Mouse (Mus musculus) liver, embryonic 11.5 days (tissue): ENCODE data around the gene 1700012B09Rik. TPM values are rescaled to one million over a fixed set of nuclear protein-coding genes. Genes with fewer than 3 reads are reported as not detected.

ENCODE experiments used
- ATAC-seq: fragments of 200-750 bp; cut with Nextera tagmentation; replicated peaks from 2 replicates; pipeline ENCODE4 v1.8.0; 2017; ENCODE audit warnings: moderate number of reproducible peaks, mild to moderate bottlenecking, moderate TSS enrichment, moderate library complexity; ENCODE audit not compliant: low FRiP score
- DNase-seq: peaks from one replicate; pipeline ENCODE4 v3.0.0-alpha.2; 2017; ENCODE audit warnings: low spot score
- H3K27ac ChIP-seq: fragments of 300-500 bp; sonication (generic); 2 replicates; pipeline ENCODE4 v1.5.1; 2014; ENCODE audit warnings: mild to moderate bottlenecking, low read depth, low read length, control low read depth
- H3K27me3 ChIP-seq: fragments of 300-500 bp; sonication (generic); replicated peaks from 2 replicates; pipeline ENCODE4 v1.6.1; 2014; ENCODE audit warnings: low read length, mixed read lengths; ENCODE audit not compliant: control insufficient read depth, insufficient read depth
- H3K36me3 ChIP-seq: fragments of 300-500 bp; sonication (generic); 2 replicates; pipeline ENCODE4 v1.6.1; 2014; ENCODE audit warnings: mild to moderate bottlenecking, low read length, moderate library complexity, mixed read lengths; ENCODE audit not compliant: control insufficient read depth, insufficient read depth
- H3K4me1 ChIP-seq: fragments of 300-500 bp; sonication (generic); replicated peaks from 2 replicates; pipeline ENCODE4 v1.6.1; 2014; ENCODE audit warnings: low read length, mixed read lengths; ENCODE audit not compliant: control insufficient read depth, insufficient read depth
- H3K4me2 ChIP-seq: fragments of 300-500 bp; sonication (generic); 2 replicates; pipeline ENCODE4 v1.6.1; 2014; ENCODE audit warnings: mild to moderate bottlenecking, control low read depth, moderate library complexity
- H3K4me3 ChIP-seq: fragments of 300-500 bp; sonication (generic); 2 replicates; pipeline ENCODE4 v1.5.1; 2014; ENCODE audit warnings: low read depth, low read length, control low read depth
- H3K9ac ChIP-seq: fragments of 300-500 bp; sonication (generic); 2 replicates; pipeline ENCODE4 v1.6.1; 2014; ENCODE audit warnings: low read depth, low read length, control low read depth
- H3K9me3 ChIP-seq: fragments of 300-500 bp; sonication (generic); 2 replicates; pipeline ENCODE4 v1.6.1; 2016; ENCODE audit warnings: low read length, inconsistent platforms, mixed read lengths; ENCODE audit not compliant: control insufficient read depth
- WGBS: fragments of 180-500 bp; shearing (Covaris S2); extraction: QIAGEN DNeasy Blood & Tissue Kit; methylation state at CpG from one replicate; pipeline ENCODE4 v1.1.7; 2014; 5-methylcytosine and 5-hydroxymethylcytosine counted together
- polyA plus RNA-seq: library from polyadenylated mRNA; unstranded; fragments of >200 nt; fragmentation: Nextera tagmentation; extraction: Ambion mirVana; gene quantifications from 2 replicates; pipeline ENCODE4 v1.2.1, GENCODE M21; 2014

1700012B09Rik gene
- polyA plus RNA-seq = not detected in 2 replicates

DNA sequence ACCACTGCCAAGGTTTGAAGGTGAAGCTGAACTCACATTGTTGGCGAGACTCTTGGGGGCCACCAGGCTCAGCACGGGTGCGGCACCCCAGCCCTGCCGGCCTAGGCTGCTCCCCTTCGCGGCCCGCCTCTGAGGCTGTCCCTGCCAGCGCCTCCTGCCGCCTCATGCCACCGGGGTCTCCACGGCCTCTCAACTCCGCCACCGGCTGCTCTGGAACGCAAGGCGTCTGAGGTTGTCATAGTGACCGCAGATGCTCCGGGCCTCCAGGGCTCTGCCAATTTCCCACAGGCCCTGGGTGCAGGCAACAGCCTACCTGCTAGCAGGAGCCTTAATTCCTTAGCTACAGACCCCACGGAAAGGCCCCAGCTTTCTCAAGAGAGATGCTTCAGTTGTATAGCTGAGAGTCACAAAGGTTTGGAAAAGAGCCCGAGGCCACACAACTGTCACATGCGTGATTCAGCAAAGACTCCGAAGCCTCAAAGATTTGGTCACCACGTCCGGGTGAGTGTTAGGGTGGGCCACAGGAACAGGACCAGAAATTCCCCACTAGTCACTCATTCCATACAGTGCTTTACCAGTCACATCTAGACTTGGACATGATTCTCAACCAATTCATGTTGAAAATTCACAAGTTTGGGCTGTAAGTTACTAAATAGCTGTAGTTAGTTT lies at the start of gene 1700012B09Rik:
1700012B09Rik (minus strand) TSS at position 228 of the 669 bp plus-strand sequence.
- Histone ChIP-seq H3K4me2 (no peak within 1 kb of the TSS), H3K4me3 (no peak within 1 kb of the TSS)

GRCm38 (mm10) chr9:14810111-14810510 lies 39.3 kb upstream of the 1700012B09Rik start:
- H3K9me3 ChIP-seq = no peaks in the 10 kb centered on the region
- no peak for ATAC-seq
- H3K9ac ChIP-seq = no peak overlapping the region
- H3K4me3 ChIP-seq = no peak overlapping the region
- H3K27me3 ChIP-seq = no peaks in the 10 kb centered on the region
- 89% methylated on average over 5 of the region's 5 CpGs for WGBS
- DNase-seq = no peak
- H3K27ac ChIP-seq = no peak overlapping the region
- H3K36me3 ChIP-seq = peaks cover 44% of the 10 kb centered on the region
- no peak overlapping the region for H3K4me2 ChIP-seq
- H3K4me1 ChIP-seq = no peaks in the 10 kb centered on the region

More for the DNA sequence above, at the start of gene 1700012B09Rik:
- WGBS = 26% methylated on average over 23 of the region's 23 CpGs
- no peak within 1 kb of the TSS for H3K9ac ChIP-seq
- DNase-seq (no peak), ATAC-seq (no peak)
- H3K36me3 ChIP-seq = no peaks in the 10 kb centered on the region
- no peak within 1 kb of the TSS for H3K27ac ChIP-seq
- peaks cover 12% of the 10 kb centered on the region for H3K27me3 ChIP-seq
- H3K4me1 ChIP-seq = no peaks in the 10 kb centered on the region
- no peaks in the 10 kb centered on the region for H3K9me3 ChIP-seq

GRCm38 (mm10) chr9:14806786-14807185 lies 36.0 kb upstream of the 1700012B09Rik start:
- Histone ChIP-seq H3K36me3 (peaks cover 50% of the 10 kb centered on the region), H3K27me3 (no peaks in the 10 kb centered on the region), H3K9me3 (no peaks in the 10 kb centered on the region), H3K9ac (no peak overlapping the region), H3K4me2 (no peak overlapping the region), H3K27ac (no peak overlapping the region), H3K4me3 (no peak overlapping the region), H3K4me1 (no peaks in the 10 kb centered on the region)
- no peak for DNase-seq
- ATAC-seq = no peak
- WGBS = 93% methylated on average over 1 of the region's 1 CpGs

- no peak for ATAC-seq
- H3K36me3 ChIP-seq = peaks cover 43% of the 10 kb centered on the region
- H3K4me3 ChIP-seq = no peak overlapping the region
- H3K4me2 ChIP-seq = no peak overlapping the region
- WGBS = 72% methylated on average over 2 of the region's 2 CpGs
- H3K9me3 ChIP-seq = no peaks in the 10 kb centered on the region
- DNase-seq = no peak
- no peaks in the 10 kb centered on the region for H3K27me3 ChIP-seq
- H3K4me1 ChIP-seq = no peaks in the 10 kb centered on the region
- H3K27ac ChIP-seq = no peak overlapping the region
- H3K9ac ChIP-seq = no peak overlapping the region
Measured at GRCm38 (mm10) chr9:14805714-14806113, 34.9 kb upstream of the 1700012B09Rik start.

DNA sequence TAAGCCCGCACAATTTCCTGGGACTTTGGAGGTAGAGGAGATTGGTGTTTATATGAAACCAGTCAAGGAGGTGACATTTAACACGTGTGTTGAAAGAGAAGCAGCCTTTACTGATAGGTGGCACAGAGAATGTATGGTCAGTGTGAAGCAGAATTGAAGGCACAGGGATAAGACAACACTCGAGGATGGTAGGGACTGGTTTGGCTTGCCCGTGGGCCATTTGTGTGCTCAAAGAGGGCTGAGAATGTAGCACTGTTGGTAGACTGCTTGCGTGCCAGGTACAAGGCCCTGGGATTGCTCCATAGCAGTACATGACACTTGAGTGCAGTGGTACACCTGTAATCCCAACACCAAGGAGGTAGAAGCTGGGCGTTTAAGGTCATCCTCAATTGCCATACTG lies 16.5 kb upstream of the 1700012B09Rik start:
- no peak for DNase-seq
- H3K36me3 ChIP-seq = peaks cover 25% of the 10 kb centered on the region; the same call in 1 of the 2 replicates
- H3K4me1 ChIP-seq = 0 out of 2 replicates have a peak, but pooled peaks cover 5% of the 10 kb centered on the region
- no peak overlapping the region for H3K4me2 ChIP-seq
- H3K27me3 ChIP-seq = no peaks in the 10 kb centered on the region
- WGBS = 90% methylated on average over 6 of the region's 6 CpGs
- no peak overlapping the region for H3K4me3 ChIP-seq
- H3K9ac ChIP-seq = no peak overlapping the region; the same call in 1 of the 2 replicates
- H3K9me3 ChIP-seq = no peaks in the 10 kb centered on the region
- no peak overlapping the region for H3K27ac ChIP-seq
- no peak for ATAC-seq

DNA sequence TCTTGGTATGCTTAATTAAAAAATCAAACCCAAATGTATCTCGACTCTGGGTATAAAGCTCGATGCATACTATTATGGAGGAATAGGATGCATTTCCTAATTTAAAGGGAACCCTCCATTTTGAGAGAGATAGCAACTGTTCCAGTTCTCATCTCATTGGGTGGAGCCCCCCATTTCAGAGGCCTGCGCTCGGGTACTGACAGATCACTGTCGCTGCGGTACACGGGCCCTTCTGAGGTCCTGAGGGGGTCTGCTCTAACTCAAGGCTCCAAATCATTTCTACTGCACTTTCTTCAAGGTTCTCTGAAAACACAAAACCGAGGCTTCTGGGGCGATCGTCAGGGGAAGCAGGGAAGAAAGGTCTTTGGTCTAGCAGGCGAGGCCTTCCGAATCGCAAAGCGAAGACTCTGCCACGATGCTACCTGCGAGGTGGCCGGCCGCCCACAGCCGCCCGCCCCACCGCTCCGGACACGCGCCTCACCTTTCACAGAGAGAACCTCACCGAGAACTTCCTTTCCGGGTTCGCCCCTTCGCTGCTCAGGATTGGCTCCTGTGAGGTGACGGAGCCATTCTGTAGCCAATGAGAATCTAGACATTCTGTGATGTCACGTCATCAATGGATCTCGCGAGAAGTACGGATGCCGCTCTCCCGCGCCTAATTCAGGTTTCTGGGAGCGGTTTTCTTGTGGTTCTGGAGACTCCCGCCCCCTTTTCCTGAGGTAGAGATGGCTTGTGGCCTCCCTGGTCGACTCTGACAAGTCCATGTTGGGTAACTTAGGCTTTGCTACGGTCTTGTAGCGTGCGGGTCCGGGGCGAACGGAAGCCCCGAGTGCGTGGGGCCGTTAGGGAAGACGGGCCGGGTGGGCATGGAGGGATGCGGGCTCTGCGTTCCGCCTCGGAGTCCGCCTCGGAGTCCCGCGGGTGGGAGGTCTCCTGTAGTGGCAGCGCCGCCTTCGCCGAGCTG lies 13.5 kb upstream of the 1700012B09Rik start, which contains the start of the genes Mre11a and Ankrd49:
Mre11a (plus strand) TSS at position 616 of the 964 bp plus-strand sequence.
Ankrd49 (minus strand) TSS at position 818 of the 964 bp plus-strand sequence.
- H3K4me2 ChIP-seq = peak within 1 kb of the TSS; percentile 73
- no peaks in the 10 kb centered on the region for H3K27me3 ChIP-seq
- H3K9ac ChIP-seq = peak within 1 kb of the TSS; percentile 92
- no peaks in the 10 kb centered on the region for H3K9me3 ChIP-seq
- peak within 1 kb of the TSS; percentile 84 for H3K27ac ChIP-seq
- H3K36me3 ChIP-seq = peaks cover 32% of the 10 kb centered on the region
- peak within 1 kb of the TSS; percentile 74 for H3K4me3 ChIP-seq
- WGBS = under 1% methylated on average over 62 of the region's 62 CpGs
- ATAC-seq = peak; percentile 97
- 0 out of 2 replicates have a peak, but pooled peaks cover 5% of the 10 kb centered on the region for H3K4me1 ChIP-seq
- peak; percentile 87 for DNase-seq

DNA sequence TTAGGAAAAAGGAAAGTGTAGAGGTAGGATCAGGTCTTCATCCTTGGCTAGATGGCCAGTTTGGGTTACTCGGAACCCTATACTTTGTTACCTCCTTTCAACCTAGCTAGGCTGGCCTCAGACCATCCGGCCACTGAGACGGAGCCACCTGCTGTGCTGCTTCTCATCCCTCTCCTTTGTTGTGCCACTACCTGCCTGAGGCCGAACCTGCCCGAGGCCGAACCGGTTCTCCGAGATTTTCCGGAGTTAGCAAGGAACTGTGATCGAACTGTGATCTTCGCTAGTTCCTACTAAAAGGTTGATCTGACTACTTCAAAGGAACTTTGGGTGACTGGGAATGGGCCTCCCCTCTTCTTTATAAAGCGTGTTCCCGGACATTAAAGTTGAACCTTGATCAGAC lies 7.5 kb upstream of the 1700012B09Rik start:
- H3K27ac ChIP-seq = no peak overlapping the region
- ATAC-seq (no peak), DNase-seq (no peak)
- peaks cover 15% of the 10 kb centered on the region for H3K36me3 ChIP-seq
- no peak overlapping the region for H3K9ac ChIP-seq
- H3K9me3 ChIP-seq = no peaks in the 10 kb centered on the region
- H3K4me1 ChIP-seq = no peaks in the 10 kb centered on the region
- no peak overlapping the region for H3K4me2 ChIP-seq
- no peak overlapping the region for H3K4me3 ChIP-seq
- H3K27me3 ChIP-seq = no peaks in the 10 kb centered on the region
- 55% methylated on average over 13 of the region's 13 CpGs for WGBS

DNA sequence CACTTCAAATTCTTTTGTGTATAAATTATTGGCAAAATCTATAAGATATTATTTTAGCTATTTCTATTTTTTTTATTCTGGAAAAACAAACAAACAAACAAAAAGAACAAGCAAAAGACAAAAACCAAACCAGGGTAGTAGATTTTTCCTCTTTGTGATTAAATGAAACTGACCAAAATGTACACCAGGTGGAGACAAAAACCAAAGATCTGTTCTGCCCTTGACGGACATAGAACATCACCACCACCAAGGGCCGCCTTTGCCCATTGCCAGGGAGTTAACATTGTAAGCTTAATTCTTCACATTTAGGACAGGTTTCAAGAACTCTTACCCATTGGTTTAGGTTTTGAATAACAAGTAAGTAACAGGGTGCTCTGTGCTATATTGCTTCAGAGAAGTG lies 3.0 kb upstream of the 1700012B09Rik start:
- no peak for DNase-seq
- ATAC-seq = no peak
- no peak overlapping the region for H3K4me2 ChIP-seq
- H3K27me3 ChIP-seq = peaks cover 12% of the 10 kb centered on the region
- H3K27ac ChIP-seq = no peak overlapping the region
- H3K4me1 ChIP-seq = no peaks in the 10 kb centered on the region
- WGBS = 46% methylated on average over 2 of the region's 2 CpGs
- H3K9me3 ChIP-seq = no peaks in the 10 kb centered on the region
- H3K9ac ChIP-seq = no peak overlapping the region
- no peak overlapping the region for H3K4me3 ChIP-seq
- no peaks in the 10 kb centered on the region for H3K36me3 ChIP-seq
